Mouse (Mus musculus): Measurements from ENCODE around the gene Trp53bp2. TPM values are rescaled to one million over a fixed set of nuclear protein-coding genes. Genes with fewer than 3 reads are reported as not detected.

The Trp53bp2 gene
- polyA plus RNA-seq, 1 experiment from 2014 or later = 5.3 TPM

DNA sequence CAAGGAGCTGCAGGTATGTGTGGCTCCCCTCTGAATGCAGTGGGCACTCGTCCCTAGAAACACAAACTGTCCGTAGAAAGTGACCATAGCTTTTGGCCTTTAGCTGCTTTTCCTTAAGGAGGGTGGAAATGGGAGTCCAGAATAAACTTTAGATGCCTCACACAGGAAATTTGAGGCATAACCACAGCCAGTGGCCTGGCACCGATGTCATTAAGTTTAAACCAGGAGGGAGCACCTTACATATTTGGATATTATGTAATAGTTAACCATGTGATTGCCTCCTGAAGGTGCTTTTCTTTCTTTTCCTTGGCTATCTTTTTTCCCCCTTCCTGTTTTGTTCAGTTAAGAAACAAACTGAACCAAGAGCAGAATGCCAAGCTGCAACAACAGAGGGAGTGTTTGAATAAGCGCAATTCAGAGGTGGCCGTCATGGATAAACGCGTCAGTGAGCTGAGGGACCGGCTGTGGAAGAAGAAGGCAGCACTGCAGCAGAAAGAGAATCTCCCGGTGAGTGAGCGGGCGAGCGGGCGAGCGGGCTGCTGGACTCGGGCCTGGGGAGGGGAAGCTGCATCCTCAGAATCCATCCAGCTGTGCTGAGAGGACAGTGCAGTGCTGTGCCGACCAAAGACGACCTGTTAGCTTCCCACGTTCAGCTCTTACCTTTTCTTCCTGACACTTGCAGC lies 33.0 kb downstream of the Trp53bp2 start:
- Histone ChIP-seq H3K9me3 (replicated peaks) (no peaks in the 10 kb centered on the region), H3K27ac (no peak overlapping the region), H3K36me3 (peaks cover 59% of the 10 kb centered on the region), H3K4me2 (no peak overlapping the region), H3K27me3 (replicated peaks) (no peaks in the 10 kb centered on the region), H3K4me1 (no peaks in the 10 kb centered on the region), H3K9ac (no peak overlapping the region), H3K4me3 (no peak overlapping the region)
- no peak for ATAC-seq
- WGBS (ENCODE audit: insufficient replicate concordance) = 77% methylated on average over 18 of the region's 18 CpGs

DNA sequence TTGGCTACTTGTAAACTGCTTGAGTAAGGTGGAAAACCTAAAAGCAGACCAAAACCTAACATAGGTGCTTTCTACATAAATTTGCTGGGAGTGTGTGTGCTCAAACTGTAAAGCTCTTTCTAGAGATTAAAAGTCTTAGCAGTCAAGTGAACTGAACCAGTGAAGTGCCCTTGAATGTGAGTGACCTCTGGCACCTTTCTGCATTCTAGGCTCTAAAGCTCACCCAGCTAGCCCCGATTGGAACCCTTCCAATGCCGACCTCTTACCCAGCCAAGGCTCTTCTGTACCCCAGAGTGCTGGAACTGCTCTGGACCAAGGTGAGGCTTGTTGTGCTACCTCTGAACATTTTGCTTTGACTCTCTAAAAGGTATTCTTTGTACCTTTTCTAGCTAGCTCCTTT lies 35.1 kb downstream of the Trp53bp2 start:
- Histone ChIP-seq H3K4me1 (no peaks in the 10 kb centered on the region), H3K27me3 (replicated peaks) (no peaks in the 10 kb centered on the region), H3K36me3 (peaks cover 60% of the 10 kb centered on the region), H3K4me3 (no peak overlapping the region), H3K27ac (no peak overlapping the region), H3K9ac (no peak overlapping the region), H3K9me3 (replicated peaks) (no peaks in the 10 kb centered on the region), H3K4me2 (no peak overlapping the region)
- ATAC-seq = no peak
- 65% methylated on average over 2 of the region's 2 CpGs for WGBS (ENCODE audit: insufficient replicate concordance)

DNA sequence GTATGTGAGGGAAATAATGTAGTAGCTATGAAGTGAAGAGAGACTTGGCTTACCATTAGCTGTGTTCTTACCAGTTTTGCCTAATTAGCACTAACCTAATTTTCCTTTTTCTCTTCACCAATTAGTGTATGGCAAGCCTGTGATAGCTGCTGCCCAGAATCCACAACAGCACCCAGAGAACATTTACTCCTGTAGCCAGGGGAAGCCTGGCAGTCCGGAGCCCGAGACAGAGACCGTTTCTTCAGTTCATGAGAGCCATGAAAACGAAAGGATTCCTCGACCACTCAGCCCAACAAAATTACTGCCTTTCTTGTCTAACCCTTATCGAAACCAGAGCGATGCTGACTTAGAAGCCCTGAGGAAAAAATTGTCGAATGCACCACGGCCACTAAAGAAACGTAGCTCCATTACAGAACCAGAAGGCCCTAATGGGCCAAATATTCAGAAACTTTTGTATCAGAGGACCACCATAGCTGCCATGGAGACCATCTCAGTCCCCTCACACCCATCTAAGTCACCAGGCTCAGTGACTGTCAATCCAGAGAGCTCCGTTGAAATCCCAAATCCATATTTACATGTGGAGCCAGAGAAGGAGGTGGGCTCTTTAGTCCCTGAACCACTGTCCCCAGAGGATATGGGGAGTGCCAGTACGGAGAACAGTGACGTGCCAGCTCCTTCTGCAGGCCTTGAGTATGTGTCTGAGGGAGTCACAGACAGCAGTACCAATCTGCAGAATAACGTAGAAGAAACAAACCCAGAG lies 39.5 kb downstream of the Trp53bp2 start:
- 85% methylated on average over 14 of the region's 14 CpGs for WGBS (ENCODE audit: insufficient replicate concordance)
- H3K27me3 ChIP-seq (replicated peaks) = no peaks in the 10 kb centered on the region
- peaks cover 52% of the 10 kb centered on the region for H3K36me3 ChIP-seq

DNA sequence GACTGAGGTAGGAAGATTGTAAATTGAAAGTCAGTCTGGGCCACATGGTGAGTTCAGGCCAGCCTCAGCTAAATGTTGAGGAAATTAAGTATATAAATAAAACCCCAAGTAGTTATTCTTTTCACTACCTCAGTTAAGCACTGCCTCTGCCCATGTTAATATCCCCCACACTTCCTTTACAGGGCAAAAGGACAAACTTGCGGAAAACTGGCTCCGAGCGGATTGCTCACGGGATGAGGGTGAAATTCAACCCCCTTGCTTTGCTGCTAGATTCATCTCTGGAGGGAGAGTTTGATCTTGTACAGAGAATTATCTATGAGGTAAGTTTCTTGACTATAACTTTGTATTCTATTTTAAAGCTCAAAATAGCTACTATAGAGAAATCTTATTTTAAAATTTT lies 43.5 kb downstream of the Trp53bp2 start:
- Histone ChIP-seq H3K27me3 (replicated peaks) (no peaks in the 10 kb centered on the region), H3K9me3 (replicated peaks) (no peaks in the 10 kb centered on the region), H3K4me3 (no peak overlapping the region), H3K9ac (no peak overlapping the region), H3K4me2 (no peak overlapping the region), H3K36me3 (peaks cover 36% of the 10 kb centered on the region), H3K4me1 (no peaks in the 10 kb centered on the region), H3K27ac (no peak overlapping the region)
- 79% methylated on average over 4 of the region's 4 CpGs for WGBS (ENCODE audit: insufficient replicate concordance)
- no peak for ATAC-seq

More for the DNA sequence above, 39.5 kb downstream of the Trp53bp2 start:
- H3K27ac ChIP-seq = no peak overlapping the region
- no peak overlapping the region for H3K9ac ChIP-seq
- H3K4me3 ChIP-seq = no peak overlapping the region
- no peak for ATAC-seq
- H3K4me1 ChIP-seq = no peaks in the 10 kb centered on the region
- no peak overlapping the region for H3K4me2 ChIP-seq
- H3K9me3 ChIP-seq (replicated peaks) = no peaks in the 10 kb centered on the region

DNA sequence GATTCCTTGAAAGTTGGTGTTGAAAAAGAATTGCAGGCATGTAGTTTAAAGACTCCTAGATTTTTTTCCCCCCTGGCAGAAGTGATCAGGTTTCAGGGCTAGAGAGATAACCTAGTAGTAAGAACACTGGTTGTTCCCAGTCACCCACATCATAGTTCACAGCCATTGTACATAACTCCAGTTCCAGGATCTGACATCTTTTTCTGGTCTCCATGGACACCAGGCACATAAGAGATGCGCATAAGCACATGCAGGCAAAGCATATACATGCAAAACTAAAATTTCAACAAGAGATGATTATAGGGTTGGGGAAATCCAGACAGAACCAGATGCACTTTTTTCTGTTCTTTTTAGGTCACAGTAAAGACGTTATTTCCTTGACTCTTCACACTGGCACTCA lies 46.1 kb downstream of the Trp53bp2 start:
- Histone ChIP-seq H3K9me3 (replicated peaks) (no peaks in the 10 kb centered on the region), H3K27me3 (replicated peaks) (no peaks in the 10 kb centered on the region), H3K4me1 (peaks cover 8% of the 10 kb centered on the region; the same call in 1 of the 2 replicates), H3K4me2 (no peak overlapping the region), H3K36me3 (peaks cover 31% of the 10 kb centered on the region), H3K4me3 (no peak overlapping the region), H3K9ac (no peak overlapping the region), H3K27ac (no peak overlapping the region)
- ATAC-seq = no peak
- 84% methylated on average over 2 of the region's 2 CpGs for WGBS (ENCODE audit: insufficient replicate concordance)

DNA sequence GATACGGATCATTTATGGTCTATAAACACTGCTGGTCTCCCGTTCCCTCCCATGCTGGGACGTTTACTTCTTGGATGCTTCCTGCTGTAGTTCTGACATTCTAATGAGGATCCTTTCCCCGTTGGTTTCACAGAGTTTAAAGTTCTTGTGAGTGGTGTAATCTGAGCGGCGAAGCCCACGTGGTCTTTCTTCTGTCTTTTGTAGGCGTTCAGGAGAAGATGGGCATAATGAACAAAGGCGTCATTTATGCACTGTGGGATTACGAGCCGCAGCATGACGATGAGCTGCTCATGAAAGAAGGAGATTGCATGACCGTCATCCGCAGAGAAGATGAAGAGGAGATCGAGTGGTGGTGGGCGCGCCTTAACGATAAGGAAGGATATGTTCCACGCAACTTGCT lies 49.6 kb downstream of the Trp53bp2 start:
- Histone ChIP-seq H3K27ac (no peak overlapping the region), H3K9ac (no peak overlapping the region), H3K4me3 (no peak overlapping the region), H3K36me3 (peaks cover 31% of the 10 kb centered on the region), H3K4me2 (no peak overlapping the region), H3K9me3 (replicated peaks) (no peaks in the 10 kb centered on the region), H3K4me1 (peaks cover 20% of the 10 kb centered on the region), H3K27me3 (replicated peaks) (no peaks in the 10 kb centered on the region)
- ATAC-seq = no peak
- 84% methylated on average over 19 of the region's 19 CpGs for WGBS (ENCODE audit: insufficient replicate concordance)

DNA sequence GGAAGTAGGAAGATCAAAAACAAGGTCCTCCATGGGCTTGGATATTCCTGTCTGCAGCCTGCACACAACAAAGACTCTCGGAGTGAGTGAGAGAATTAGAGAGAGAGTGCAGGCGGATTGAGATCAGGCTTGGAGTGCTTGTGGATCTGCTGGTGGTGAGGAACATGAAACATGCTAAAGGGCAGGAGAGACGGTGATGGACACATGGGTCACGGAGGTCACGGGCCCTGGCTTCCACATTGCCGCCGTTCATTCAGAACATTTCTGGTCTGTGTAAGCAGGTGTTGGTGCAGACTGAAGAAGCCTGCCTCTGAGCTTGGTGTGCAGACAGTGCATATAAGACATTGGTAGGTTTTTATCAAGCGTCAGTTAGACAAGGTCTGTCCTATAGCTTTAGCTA lies 50.5 kb downstream of the Trp53bp2 start:
- Histone ChIP-seq H3K4me1 (peaks cover 20% of the 10 kb centered on the region), H3K4me2 (no peak overlapping the region), H3K27ac (no peak overlapping the region), H3K4me3 (no peak overlapping the region), H3K9me3 (replicated peaks) (no peaks in the 10 kb centered on the region), H3K27me3 (replicated peaks) (no peaks in the 10 kb centered on the region), H3K9ac (no peak overlapping the region), H3K36me3 (peaks cover 26% of the 10 kb centered on the region)
- 79% methylated on average over 8 of the region's 8 CpGs for WGBS (ENCODE audit: insufficient replicate concordance)
- ATAC-seq = no peak

DNA sequence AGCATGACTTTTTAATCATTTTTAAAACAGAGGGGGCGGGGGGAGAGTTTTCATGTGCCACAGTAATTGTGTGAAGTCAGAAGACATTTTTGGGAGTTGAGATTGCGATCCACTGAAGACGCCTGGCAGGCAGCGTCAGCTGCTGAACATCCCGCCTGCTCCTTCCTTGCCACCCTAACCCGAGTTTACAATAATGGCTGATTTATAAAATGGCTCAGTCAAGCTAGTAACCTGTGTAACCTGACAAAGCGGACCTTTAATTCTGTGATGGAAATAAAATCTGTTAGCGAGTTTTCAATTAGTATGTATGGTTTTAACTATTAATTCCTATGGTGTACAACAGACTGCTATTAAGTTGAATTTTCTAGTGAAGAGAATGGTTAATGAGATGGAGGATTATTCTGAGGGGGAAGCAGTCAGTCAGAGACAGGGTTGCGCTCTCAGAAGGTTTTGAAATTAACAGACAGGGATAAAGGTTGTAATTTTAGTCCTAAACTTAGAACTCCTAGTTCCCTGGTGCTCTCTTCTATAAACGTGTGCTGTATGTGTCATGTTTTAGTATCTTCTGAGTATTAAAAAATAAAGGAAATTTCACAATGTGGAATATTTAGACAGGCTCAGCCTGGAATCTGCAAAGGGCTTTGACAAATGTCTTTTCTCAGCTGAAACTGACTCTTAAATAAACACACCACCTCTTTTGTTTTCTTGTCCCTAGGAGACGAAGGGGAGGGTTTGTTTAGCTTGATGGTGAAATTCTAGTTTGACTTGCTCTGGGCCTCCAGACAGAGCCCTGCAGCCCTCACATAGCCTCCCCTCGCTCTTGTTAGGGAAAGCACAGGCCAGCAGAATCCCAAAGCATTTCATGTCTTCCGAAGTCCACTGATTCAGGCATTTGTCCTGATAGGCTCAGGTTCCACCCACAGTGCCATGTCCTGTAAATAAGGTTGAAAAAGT lies 51.6 kb downstream of the Trp53bp2 start:
- Histone ChIP-seq H3K9me3 (replicated peaks) (no peaks in the 10 kb centered on the region), H3K9ac (no peak overlapping the region), H3K4me1 (peaks cover 20% of the 10 kb centered on the region), H3K27ac (peak overlapping the region; percentile 68), H3K4me3 (no peak overlapping the region), H3K27me3 (replicated peaks) (no peaks in the 10 kb centered on the region), H3K36me3 (peaks cover 20% of the 10 kb centered on the region), H3K4me2 (no peak overlapping the region)
- 73% methylated on average over 13 of the region's 13 CpGs for WGBS (ENCODE audit: insufficient replicate concordance)
- peak; percentile 40; the same call in 1 of the 2 replicates for ATAC-seq

DNA sequence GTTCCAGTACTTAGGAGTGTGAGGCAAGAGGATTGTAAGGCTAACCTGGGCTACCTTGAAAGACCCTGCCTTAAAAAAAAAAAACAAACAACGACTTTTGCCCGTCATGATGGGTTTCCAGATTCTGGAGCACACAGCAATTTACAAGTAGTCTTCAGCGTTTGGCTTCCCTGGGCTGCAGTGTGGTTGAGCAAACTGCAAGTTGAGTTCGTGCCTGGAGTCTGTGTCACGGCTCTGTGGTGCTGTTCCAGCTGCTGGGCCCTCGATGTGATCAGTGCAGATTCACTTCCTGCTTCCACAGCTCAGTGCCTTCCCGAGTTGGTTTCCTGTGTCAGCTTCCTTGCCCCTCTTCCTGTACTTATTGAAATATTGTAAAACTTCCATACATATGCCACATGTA lies 52.3 kb downstream of the Trp53bp2 start:
- Histone ChIP-seq H3K4me3 (no peak overlapping the region), H3K9ac (no peak overlapping the region), H3K27me3 (replicated peaks) (no peaks in the 10 kb centered on the region), H3K9me3 (replicated peaks) (no peaks in the 10 kb centered on the region), H3K36me3 (peaks cover 17% of the 10 kb centered on the region), H3K4me1 (peaks cover 20% of the 10 kb centered on the region), H3K27ac (peak overlapping the region; percentile 68), H3K4me2 (no peak overlapping the region)
- ATAC-seq = no peak
- 25% methylated on average over 7 of the region's 7 CpGs for WGBS (ENCODE audit: insufficient replicate concordance)

DNA sequence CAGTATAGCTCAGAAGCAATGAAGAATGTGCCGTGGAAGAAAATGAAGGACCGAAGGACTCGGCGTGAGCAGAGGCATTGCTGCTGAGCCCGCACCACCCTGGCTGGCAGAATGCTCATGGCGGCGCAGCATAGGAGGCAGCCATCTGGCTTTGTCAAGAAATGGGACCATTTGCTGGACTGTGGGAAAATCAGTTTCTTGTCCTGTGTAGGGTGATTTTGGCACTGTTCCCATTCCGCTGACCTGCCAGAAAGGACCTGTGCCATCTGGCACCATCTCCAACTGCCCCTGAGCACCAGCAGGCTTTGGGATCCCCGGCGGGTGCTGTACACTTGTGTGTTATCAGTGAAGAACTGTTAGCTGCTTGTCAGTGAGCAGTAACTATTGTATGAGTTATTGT lies 52.8 kb downstream of the Trp53bp2 start:
- ATAC-seq = 0 out of 2 replicates have a peak, but pooled peaks have one; percentile 11
- Histone ChIP-seq H3K27me3 (replicated peaks) (no peaks in the 10 kb centered on the region), H3K4me2 (no peak overlapping the region), H3K9ac (no peak overlapping the region), H3K9me3 (replicated peaks) (no peaks in the 10 kb centered on the region), H3K27ac (peak overlapping the region; percentile 14; the same call in 1 of the 2 replicates), H3K4me1 (peaks cover 20% of the 10 kb centered on the region), H3K36me3 (peaks cover 17% of the 10 kb centered on the region), H3K4me3 (no peak overlapping the region)
- WGBS (ENCODE audit: insufficient replicate concordance) = 83% methylated on average over 10 of the region's 10 CpGs

DNA sequence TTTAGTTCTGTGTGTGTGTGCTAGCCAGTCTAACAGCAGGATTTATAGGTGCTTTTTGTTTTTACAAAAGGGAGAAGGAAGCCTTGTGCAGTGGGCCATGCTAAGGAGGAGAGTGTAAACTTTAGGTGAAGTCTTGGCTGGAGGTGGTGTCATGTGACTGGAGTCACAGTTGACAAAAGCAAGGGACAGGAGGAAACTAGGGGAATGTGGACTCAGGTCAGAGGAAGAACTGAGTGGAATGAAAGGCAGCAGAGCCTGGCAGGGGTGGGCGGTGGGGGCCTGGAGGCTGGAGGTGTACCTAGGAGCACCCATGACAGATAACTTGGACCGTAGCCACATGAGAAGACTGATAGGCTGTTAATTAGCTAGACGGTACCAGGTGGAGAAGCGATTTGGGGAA lies 56.3 kb downstream of the Trp53bp2 start:
- no peak for ATAC-seq
- H3K4me1 ChIP-seq = peaks cover 10% of the 10 kb centered on the region
- H3K9ac ChIP-seq = no peak overlapping the region
- H3K9me3 ChIP-seq (replicated peaks) = no peaks in the 10 kb centered on the region
- H3K27ac ChIP-seq = no peak overlapping the region
- H3K4me2 ChIP-seq = no peak overlapping the region
- no peak overlapping the region for H3K4me3 ChIP-seq
- 68% methylated on average over 4 of the region's 4 CpGs for WGBS (ENCODE audit: insufficient replicate concordance)
- H3K27me3 ChIP-seq (replicated peaks) = no peaks in the 10 kb centered on the region
- peaks cover 14% of the 10 kb centered on the region for H3K36me3 ChIP-seq

DNA sequence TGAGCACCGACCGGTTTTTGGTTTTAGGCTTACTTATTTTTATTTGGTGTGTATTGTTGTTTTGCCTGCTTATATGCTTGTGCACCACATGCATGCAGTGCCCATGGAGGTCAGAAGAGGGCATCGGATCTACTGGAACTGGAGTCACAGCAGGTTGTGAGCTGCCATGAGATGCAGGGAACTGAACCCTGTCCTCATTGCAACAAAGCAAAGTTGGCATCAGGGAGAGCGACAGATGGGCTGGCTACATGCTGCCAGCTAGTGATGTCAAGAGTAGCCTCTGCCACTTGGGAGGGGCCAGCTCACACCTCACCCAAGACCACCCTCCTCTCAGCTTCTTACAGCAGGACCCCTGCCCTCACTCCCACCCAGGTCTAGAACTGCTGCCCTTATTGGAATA lies 57.0 kb downstream of the Trp53bp2 start:
- H3K27me3 ChIP-seq (replicated peaks) = no peaks in the 10 kb centered on the region
- WGBS (ENCODE audit: insufficient replicate concordance) = 82% methylated on average over 4 of the region's 4 CpGs
- no peak overlapping the region for H3K4me2 ChIP-seq
- H3K36me3 ChIP-seq = peaks cover 21% of the 10 kb centered on the region
- no peak overlapping the region for H3K4me3 ChIP-seq
- peaks cover 8% of the 10 kb centered on the region for H3K4me1 ChIP-seq
- no peak overlapping the region for H3K9ac ChIP-seq
- no peak overlapping the region for H3K27ac ChIP-seq
- no peak for ATAC-seq
- H3K9me3 ChIP-seq (replicated peaks) = no peaks in the 10 kb centered on the region
